Mouse (Mus musculus) cerebellum, postnatal 4 days (tissue): ENCODE data around the gene Eloa.
"Not testable (repeated sequence)": the region's sequence is repeated elsewhere in the genome, so short reads cannot be mapped to it uniquely, and the experiment has no call there.

Experiments
- DNase-seq, 2 experiments: peaks; one replicate each; pipeline ENCODE4 v3.0.0; 2022; ENCODE audit warnings: low spot score in 2 of 2, mixed read lengths in 1 of 2

Gene Eloa

GRCm38 (mm10) chr4:135985193-135985592 lies 36.4 kb downstream of the Eloa start:
- no peak for DNase-seq

GRCm38 (mm10) chr4:135984556-135984955 lies 37.0 kb downstream of the Eloa start:
- no peak for DNase-seq

GRCm38 (mm10) chr4:135981524-135982063 lies 40.0 kb downstream of the Eloa start:
- DNase-seq = no peak

- not testable (repeated sequence) for DNase-seq
These were observed 41.3 kb downstream of the Eloa start for GRCm38 (mm10) chr4:135980223-135980622.

GRCm38 (mm10) chr4:135976146-135976545 lies 45.4 kb downstream of the Eloa start:
- DNase-seq = peak in 1 of 2 experiments; percentile 15

- DNase-seq = no peak
These were observed 48.4 kb downstream of the Eloa start for GRCm38 (mm10) chr4:135972911-135973811.

GRCm38 (mm10) chr4:135972556-135972906 lies 49.0 kb downstream of the Eloa start, which contains the start of gene Lypla2:
TSS of gene Lypla2 (minus strand) at chr4:135972626.
- peak; percentile 70 to 82 for DNase-seq

- no peak for DNase-seq
These were observed 49.6 kb downstream of the Eloa start for GRCm38 (mm10) chr4:135971805-135972555.

- no peak for DNase-seq
These were observed 51.0 kb downstream of the Eloa start for GRCm38 (mm10) chr4:135970585-135970984.

- no peak for DNase-seq
These were observed 52.4 kb downstream of the Eloa start for GRCm38 (mm10) chr4:135969070-135969750.

- no peak for DNase-seq
These were observed 53.2 kb downstream of the Eloa start for GRCm38 (mm10) chr4:135968271-135968869.

GRCm38 (mm10) chr4:135967086-135967760 lies 54.3 kb downstream of the Eloa start:
- no peak for DNase-seq

GRCm38 (mm10) chr4:135966283-135966682 lies 55.3 kb downstream of the Eloa start:
- no peak for DNase-seq

- DNase-seq = no peak
These were observed 56.5 kb downstream of the Eloa start for GRCm38 (mm10) chr4:135965113-135965512.

- no peak for DNase-seq
These were observed 57.1 kb downstream of the Eloa start for GRCm38 (mm10) chr4:135964426-135964825.

GRCm38 (mm10) chr4:135963457-135964193 lies 57.9 kb downstream of the Eloa start, which contains the start of gene Gale:
TSS of gene Gale (plus strand) at chr4:135963727.
- DNase-seq = peak; percentile 83 to 91

GRCm38 (mm10) chr4:135962946-135963345 lies 58.6 kb downstream of the Eloa start:
- DNase-seq = no peak

- DNase-seq = no peak
These were observed 59.4 kb downstream of the Eloa start for GRCm38 (mm10) chr4:135962198-135962597.

- no peak for DNase-seq
These were observed 59.9 kb downstream of the Eloa start for GRCm38 (mm10) chr4:135961709-135962108.

GRCm38 (mm10) chr4:135960717-135961116 lies 60.8 kb downstream of the Eloa start:
- peak; percentile 60 to 75 for DNase-seq
